Mouse (Mus musculus) kidney, adult 2 months (tissue): ENCODE measurements at regions not wholly inside any gene's neighbourhood (a gene's known extent, or its start where the extent isn't known, plus 50 kb on each side); places are given as distances from the start of the nearest gene placed in this dataset.

Experiments used
- CTCF ChIP-seq: fragments of 200-500 bp; conservative IDR thresholded peaks from 2 replicates; pipeline ENCODE4 v1.5.1; 2011; ENCODE audit warnings: low read depth, mild to moderate bottlenecking, control low read depth, low read length, moderate library complexity, mixed read lengths; ENCODE audit not compliant: insufficient read depth, insufficient read length
- POLR2A ChIP-seq: fragments of 200-500 bp; IDR thresholded peaks from one replicate; pipeline ENCODE4 v1.6.1; 2011; ENCODE audit warnings: low read depth, low read length, control low read depth

DNA sequence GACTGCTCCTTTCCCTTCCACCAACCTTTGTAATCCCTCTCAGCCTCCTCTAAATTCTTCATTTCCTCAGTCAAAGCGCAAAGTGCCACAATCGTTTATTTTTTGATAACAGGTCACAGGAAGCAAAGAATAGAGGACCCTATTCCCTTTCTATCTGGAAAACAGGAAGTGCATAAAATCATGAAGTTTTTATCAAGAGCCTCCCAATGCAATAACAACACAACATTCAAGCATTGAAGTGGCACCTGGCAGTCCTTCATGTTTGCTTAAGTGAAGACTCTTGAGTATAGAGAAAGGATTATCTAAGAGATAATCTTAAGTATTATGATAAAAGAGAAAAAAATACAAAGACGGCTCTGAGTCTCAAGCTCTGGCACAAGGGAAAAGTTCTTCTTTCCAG, 111.9 kb downstream of the Ibtk start:
- TF ChIP-seq CTCF (no peak), POLR2A (no peak)
